Mouse (Mus musculus): ENCODE measurements around the gene Pomt1.

GRCm38 (mm10) chr2:32304145-32304832 lies 67.9 kb downstream of the Pomt1 start:
- TF ChIP-seq HCFC1 (IDR thresholded peaks at IDR 0.05; ENCODE audit: borderline replicate concordance, insufficient read depth, low read length), result no peak
- TF ChIP-seq ZNF384 (IDR thresholded peaks at IDR 0.05; ENCODE audit: low read depth, low read length), result no peak
